Mouse (Mus musculus) ovary, postnatal 10 days (tissue): Measurements from ENCODE around the gene Atg7.
"Not testable (repeated sequence)": the region's sequence is repeated elsewhere in the genome, so short reads cannot be mapped to it uniquely, and the experiment has no call there.

ENCODE experiments used
- DNase-seq: peaks from one replicate; pipeline ENCODE4 v3.0.0; 2022; ENCODE audit warnings: low spot score

Atg7 gene

GRCm38 (mm10) chr6:114642601-114643528 is at the start of gene Atg7:
Atg7 (plus strand) TSS chr6:114643097.
- DNase-seq = peak; percentile 72

GRCm38 (mm10) chr6:114614076-114614475 is 28.8 kb upstream of the Atg7 start:
- DNase-seq = peak; percentile 44

- DNase-seq = not testable (repeated sequence)
Measured at GRCm38 (mm10) chr6:114633886-114634285, 9.0 kb upstream of the Atg7 start.

- no peak for DNase-seq
Measured at GRCm38 (mm10) chr6:114643716-114644115, 819 bp downstream of the Atg7 start.

GRCm38 (mm10) chr6:114644531-114644930 is 1.6 kb downstream of the Atg7 start:
- DNase-seq = no peak

GRCm38 (mm10) chr6:114646201-114646600 is 3.3 kb downstream of the Atg7 start:
- DNase-seq = no peak

GRCm38 (mm10) chr6:114647011-114647410 is 4.1 kb downstream of the Atg7 start:
- no peak for DNase-seq

GRCm38 (mm10) chr6:114648352-114649030 is 5.6 kb downstream of the Atg7 start:
- DNase-seq = no peak

GRCm38 (mm10) chr6:114652209-114652608 is 9.3 kb downstream of the Atg7 start:
- DNase-seq = no peak

- DNase-seq = no peak
Measured at GRCm38 (mm10) chr6:114656826-114657600, 14.1 kb downstream of the Atg7 start.

GRCm38 (mm10) chr6:114657807-114658206 is 14.9 kb downstream of the Atg7 start:
- no peak for DNase-seq

GRCm38 (mm10) chr6:114659278-114659991 is 16.5 kb downstream of the Atg7 start:
- no peak for DNase-seq

GRCm38 (mm10) chr6:114659992-114660800 is 17.3 kb downstream of the Atg7 start:
- DNase-seq = no peak

- no peak for DNase-seq
Measured at GRCm38 (mm10) chr6:114663707-114664106, 20.8 kb downstream of the Atg7 start.

- DNase-seq = no peak
Measured at GRCm38 (mm10) chr6:114664716-114665115, 21.8 kb downstream of the Atg7 start.

GRCm38 (mm10) chr6:114667518-114667917 is 24.6 kb downstream of the Atg7 start:
- no peak for DNase-seq

GRCm38 (mm10) chr6:114674771-114675170 is 31.9 kb downstream of the Atg7 start:
- no peak for DNase-seq

- DNase-seq = no peak
Measured at GRCm38 (mm10) chr6:114676091-114676490, 33.2 kb downstream of the Atg7 start.

- DNase-seq = no peak
Measured at GRCm38 (mm10) chr6:114682092-114682711, 39.3 kb downstream of the Atg7 start.

- DNase-seq = no peak
Measured at GRCm38 (mm10) chr6:114683741-114684140, 40.8 kb downstream of the Atg7 start.
